Mouse (Mus musculus): ENCODE results near the gene Pum1. TPM values are rescaled to one million over a fixed set of nuclear protein-coding genes. Genes with fewer than 3 reads are reported as not detected.

Pum1 gene
- total RNA-seq, 1 experiment from 2014 or later = 84.8 TPM

GRCm38 (mm10) chr4:130814742-130815330, 151.7 kb downstream of the Pum1 start:
- DNase-seq = no peak

- no peak for DNase-seq
Observed at GRCm38 (mm10) chr4:130815860-130816259, 152.7 kb downstream of the Pum1 start.

GRCm38 (mm10) chr4:130819806-130820205, 156.7 kb downstream of the Pum1 start:
- DNase-seq = no peak

GRCm38 (mm10) chr4:130820594-130821255, 157.6 kb downstream of the Pum1 start:
- DNase-seq = no peak

- peak; percentile 76 for DNase-seq
Observed at GRCm38 (mm10) chr4:130828851-130829673, 165.9 kb downstream of the Pum1 start.

Other genes starting within 250 kb of the Pum1 start
- gene Nkain1, start 89.1 kb upstream of the Pum1 start, total RNA-seq (2021) = 6.6 and 7.4 TPM in 2 replicates
- gene Sdc3, start 129.2 kb downstream of the Pum1 start, total RNA-seq (2021) = 233 and 245 TPM in 2 replicates
- 15.2 and 52.4 TPM in 2 replicates for gene Laptm5, start 249.8 kb downstream of the Pum1 start, total RNA-seq (2021)

Measured in adrenal gland, postnatal 14 days (tissue).